Mouse (Mus musculus) layer of hippocampus, postnatal 14 days (tissue): ENCODE measurements at regions not wholly inside any gene's neighbourhood (a gene's known extent, or its start where the extent isn't known, plus 50 kb on each side); places are given as distances from the start of the nearest gene placed in this dataset.

ENCODE experiments used
- DNase-seq, 2 experiments: peaks; one replicate each; pipeline ENCODE4 v3.0.0; 2021 to 2022; ENCODE audit warnings: low spot score in 2 of 2, mixed read lengths in 1 of 2

DNA sequence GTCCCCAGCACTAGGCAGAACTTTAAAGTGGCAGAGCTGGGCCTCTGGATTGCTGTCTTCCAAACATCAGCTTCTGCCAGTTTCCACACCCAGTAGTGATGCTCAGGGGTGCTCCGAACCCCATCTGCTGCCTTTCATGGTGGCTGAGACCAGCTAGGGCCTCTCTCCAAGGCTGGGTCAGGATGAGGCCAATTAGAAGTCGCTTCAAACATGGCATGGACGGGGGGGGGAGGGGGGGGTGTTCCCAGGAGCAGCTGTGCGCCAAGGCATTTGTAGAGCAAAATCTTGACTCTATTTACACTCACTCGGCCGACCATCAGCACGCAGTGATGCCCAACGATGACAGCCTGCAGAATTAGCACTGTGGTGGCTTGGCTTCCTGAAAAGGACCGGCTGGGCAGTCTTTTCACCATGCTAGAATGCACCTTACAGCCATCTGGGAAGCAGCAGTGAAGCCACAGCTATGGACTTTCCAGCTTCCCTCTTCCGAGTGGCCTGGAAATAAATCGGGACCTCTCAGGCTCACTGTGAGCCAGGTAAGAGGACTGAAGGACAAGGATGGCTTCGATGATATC is 73.7 kb upstream of the Msx1 start:
- DNase-seq: no peak

GRCm38 (mm10) chr5:37897501-37897900 is 73.1 kb upstream of the Msx1 start:
- DNase-seq: no peak

DNA sequence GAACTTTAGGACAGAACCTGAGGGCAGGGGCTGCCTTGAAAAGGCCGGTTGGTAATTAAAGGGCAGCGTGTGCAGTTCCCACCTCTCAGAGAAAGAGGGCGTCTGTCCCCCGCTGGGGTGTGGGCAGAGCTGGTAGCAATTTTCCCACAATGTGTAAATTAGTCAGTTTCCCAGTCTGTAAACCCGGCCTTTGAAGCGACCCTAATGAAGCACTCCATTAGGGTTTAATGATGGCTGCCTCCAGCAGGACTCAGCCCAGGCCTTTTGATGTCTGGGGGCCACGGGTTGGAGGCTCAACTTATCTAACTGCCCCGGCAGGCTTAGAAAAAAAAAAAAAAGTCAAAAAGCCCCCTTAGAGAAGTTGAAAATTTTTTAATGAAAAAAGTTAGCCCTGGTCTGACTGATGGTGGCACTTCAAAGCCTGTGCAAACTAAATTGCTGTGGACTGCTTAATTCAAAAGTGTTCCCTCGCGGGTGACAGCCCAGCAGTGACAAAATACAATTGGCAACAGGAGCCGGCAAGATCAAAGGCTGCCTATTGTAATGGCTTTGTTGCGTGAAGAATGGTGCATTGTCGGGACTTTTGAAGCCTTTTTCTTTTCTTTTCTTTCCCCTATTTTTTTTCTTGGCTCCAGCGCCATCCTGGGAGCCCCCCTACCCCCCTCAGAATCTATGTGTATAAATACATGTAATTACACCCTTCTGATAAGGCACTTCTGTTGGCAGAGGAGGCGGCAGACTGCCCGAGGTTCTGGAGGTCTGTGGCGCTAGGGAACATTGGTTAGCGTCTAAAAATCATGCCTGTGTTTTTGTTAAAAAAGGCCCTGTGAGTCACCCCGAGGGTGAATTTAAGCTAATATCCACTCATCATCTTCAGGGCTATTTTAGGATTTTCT is 71.3 kb upstream of the Msx1 start:
- DNase-seq: peak in 1 of 2 experiments; percentile 44

GRCm38 (mm10) chr5:37893639-37894550 is 69.5 kb upstream of the Msx1 start:
- no peak for DNase-seq

DNA sequence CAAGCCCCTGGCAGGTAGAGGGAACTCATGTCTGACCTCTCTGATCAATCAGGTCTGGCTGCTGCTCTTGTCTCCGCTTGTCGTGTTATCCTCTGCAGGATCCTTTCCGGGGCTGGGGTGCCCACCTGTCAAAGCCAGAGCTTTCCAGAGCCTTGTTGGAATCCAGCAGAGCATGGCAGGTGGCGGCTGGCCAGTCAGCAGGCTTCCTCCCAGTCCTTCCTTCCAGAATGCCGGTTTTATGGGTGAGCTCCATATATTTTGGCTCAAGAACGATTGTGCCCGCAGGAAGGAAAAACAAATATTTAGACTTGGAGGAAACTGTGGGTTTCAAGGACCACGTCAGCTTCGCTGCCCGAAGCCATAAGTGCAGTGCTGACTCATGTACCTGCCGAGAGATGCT is 66.3 kb upstream of the Msx1 start:
- DNase-seq: no peak

DNA sequence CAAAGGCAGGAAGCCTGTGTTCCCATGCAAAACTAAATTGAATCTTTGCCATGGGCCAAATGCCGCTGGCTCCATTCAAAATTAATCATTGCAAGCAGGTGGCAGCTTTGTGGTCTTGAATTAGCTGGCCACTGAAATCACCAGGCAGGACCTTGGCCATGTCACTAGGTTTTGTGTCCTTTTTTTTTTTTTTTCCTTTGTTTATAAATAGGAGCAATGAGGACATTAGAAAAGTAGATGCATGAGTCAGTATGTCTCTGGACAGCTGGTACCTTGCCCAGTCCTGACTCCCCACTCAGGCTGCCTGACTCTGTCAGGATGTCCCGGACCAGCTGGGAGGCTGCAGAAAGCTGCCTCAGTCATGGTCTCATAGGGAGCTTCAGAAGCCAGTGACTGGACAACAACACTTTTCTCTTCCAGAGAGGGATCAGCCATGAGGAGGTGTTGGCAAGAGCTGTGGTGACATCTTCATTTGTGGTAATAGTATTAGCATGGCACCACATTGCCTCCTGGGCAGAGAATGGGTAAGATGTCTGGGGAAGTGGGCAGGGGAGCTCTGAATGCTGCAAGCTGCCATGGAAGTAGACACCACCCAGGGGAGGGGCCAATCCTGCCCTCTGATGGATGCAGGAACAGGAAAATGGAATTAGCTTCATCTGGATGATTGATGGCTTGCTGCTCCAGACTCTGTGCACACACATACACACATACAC is 55.4 kb upstream of the Msx1 start:
- no peak for DNase-seq

- no peak for DNase-seq
Observed at GRCm38 (mm10) chr5:37876240-37876639, 51.9 kb upstream of the Msx1 start.

GRCm38 (mm10) chr5:37875452-37875851 is 51.1 kb upstream of the Msx1 start:
- DNase-seq: peak in 1 of 2 experiments; percentile 18

- DNase-seq: peak; percentile 14 to 15
Observed at GRCm38 (mm10) chr5:37874784-37875281, 50.5 kb upstream of the Msx1 start.
